Mouse (Mus musculus) E14TG2a.4 (cell line): ENCODE data around the gene Ptprh.

Experiments
- H3K27me3 ChIP-seq: 2 replicates; pipeline ENCODE4 v1.6.1; 2014; ENCODE audit warnings: low read length, control low read depth; ENCODE audit not compliant: insufficient read depth
- H3K36me3 ChIP-seq: 2 replicates; pipeline ENCODE4 v1.6.1; 2014; ENCODE audit warnings: low read length, control low read depth; ENCODE audit not compliant: insufficient read depth
- H3K4me1 ChIP-seq: replicated peaks from 2 replicates; pipeline ENCODE4 v1.6.1; 2014; ENCODE audit warnings: low read depth, low read length, control low read depth
- H3K4me3 ChIP-seq: replicated peaks from 2 replicates; pipeline ENCODE4 v1.5.1; 2014; ENCODE audit warnings: mild to moderate bottlenecking, low read length
- H3K9me3 ChIP-seq: 2 replicates; pipeline ENCODE4 v1.6.1; 2014; ENCODE audit warnings: low read length, control low read depth
- CTCF ChIP-seq: conservative IDR thresholded peaks from 2 replicates; pipeline ENCODE4 v1.5.1; 2014; ENCODE audit warnings: low read length
- NANOG ChIP-seq: IDR thresholded peaks from 2 replicates; pipeline ENCODE4 v1.6.1; 2014; ENCODE audit warnings: borderline replicate concordance, low read length, mixed read lengths
- POU5F1 ChIP-seq: IDR thresholded peaks from 2 replicates; pipeline ENCODE4 v1.6.1; 2014; ENCODE audit warnings: low read length, borderline replicate concordance

The Ptprh gene

DNA sequence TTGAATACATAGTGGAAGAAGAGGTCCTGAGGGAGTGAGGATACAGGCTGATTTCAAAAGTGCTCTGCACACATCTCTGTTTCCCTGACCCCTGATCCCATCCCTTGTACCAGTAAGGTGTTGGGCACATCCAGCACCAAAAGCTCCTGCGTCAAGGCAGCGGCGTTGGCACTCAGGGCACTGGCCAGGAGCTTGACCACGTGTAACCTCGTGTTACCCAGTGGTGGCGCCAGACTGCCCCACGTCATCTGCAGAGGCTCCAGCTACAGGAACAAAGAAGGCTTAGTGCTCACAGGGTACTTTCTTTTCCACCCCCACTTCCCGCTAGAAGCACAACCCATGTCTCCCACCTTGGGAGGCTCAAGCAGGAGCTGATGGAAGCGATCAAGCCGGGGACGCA lies 37.3 kb upstream of the Ptprh start:
- no peak overlapping the region for H3K4me3 ChIP-seq
- H3K27me3 ChIP-seq, result no peaks in the 10 kb centered on the region
- H3K36me3 ChIP-seq, result peaks cover 98% of the 10 kb centered on the region
- no peak for TF ChIP-seq CTCF
- TF ChIP-seq POU5F1, result no peak
- no peak for TF ChIP-seq NANOG
- 0 out of 2 replicates have a peak, but pooled peaks cover 2% of the 10 kb centered on the region for H3K4me1 ChIP-seq
- H3K9me3 ChIP-seq, result no peaks in the 10 kb centered on the region

DNA sequence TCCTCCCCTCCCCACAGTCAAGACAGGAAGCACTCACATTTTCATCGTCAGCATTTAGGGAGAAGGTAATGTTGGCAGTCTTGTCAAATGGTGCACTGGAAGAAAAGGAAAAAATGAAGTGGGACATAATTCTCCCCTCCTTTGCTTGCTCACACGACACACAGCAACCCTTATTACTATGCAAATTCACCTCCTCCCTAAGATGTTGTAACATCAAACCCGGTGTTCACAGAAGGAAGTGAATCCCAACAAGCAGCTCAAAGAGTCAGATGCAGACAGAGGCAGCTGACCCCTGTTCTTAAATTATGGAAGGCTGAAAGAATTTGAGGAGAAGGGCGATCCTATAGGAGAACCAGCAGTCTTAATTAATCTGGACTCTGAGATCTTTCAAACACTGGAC lies 32.3 kb upstream of the Ptprh start:
- H3K27me3 ChIP-seq, result no peaks in the 10 kb centered on the region
- H3K4me1 ChIP-seq, result peaks cover 6% of the 10 kb centered on the region; the same call in 1 of the 2 replicates
- no peaks in the 10 kb centered on the region for H3K9me3 ChIP-seq
- no peak overlapping the region for H3K4me3 ChIP-seq
- H3K36me3 ChIP-seq, result peaks cover 96% of the 10 kb centered on the region
- no peak for TF ChIP-seq NANOG
- no peak for TF ChIP-seq CTCF
- no peak for TF ChIP-seq POU5F1

DNA sequence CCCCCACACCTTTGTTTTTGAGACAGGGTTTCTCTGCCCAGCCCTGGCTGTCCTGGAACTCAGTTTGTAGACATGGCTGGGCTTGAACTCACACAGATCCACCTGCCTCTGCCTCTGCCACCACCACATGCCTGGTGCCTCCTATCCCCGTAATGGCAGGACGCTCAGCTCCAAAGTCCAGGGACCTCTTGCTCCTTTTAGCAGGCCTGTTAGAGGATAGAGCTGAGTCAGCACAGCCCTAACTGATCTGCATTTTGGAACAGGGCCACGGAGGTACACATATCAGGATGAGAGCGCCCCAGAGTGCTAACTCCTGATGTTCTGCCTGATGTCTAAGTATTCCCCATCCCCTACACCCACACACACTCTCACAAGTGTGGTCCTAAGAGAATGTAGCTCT lies 27.2 kb upstream of the Ptprh start, which contains the start of gene Tmem86b:
Gene Tmem86b (minus strand): TSS at position 392 of the 400 bp plus-strand sequence.
- Histone ChIP-seq H3K27me3 (no peaks in the 10 kb centered on the region), H3K4me3 (no peak within 1 kb of the TSS), H3K4me1 (peaks cover 6% of the 10 kb centered on the region; the same call in 1 of the 2 replicates), H3K9me3 (no peaks in the 10 kb centered on the region), H3K36me3 (peaks cover 81% of the 10 kb centered on the region)
- TF ChIP-seq NANOG (no peak), CTCF (no peak), POU5F1 (no peak)

DNA sequence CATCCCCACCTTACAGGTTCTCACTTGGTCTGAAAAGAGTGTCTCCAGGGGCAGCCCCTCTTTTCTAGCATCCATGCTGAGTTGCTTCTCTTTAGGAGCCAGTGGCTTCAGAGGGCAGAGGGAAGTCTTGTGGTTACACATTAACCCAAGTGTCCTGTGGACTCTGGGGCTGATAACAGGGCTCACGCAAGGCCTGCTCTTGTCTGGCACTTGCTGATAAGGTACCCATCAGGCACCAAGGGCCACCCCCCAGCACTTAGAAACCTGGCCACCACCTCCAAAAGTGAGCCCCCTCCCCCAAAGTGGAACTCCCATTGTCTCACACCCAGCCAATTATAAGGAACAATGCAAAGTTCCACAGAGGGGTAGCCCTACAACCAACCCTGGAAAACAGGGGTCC lies 26.4 kb upstream of the Ptprh start:
- Histone ChIP-seq H3K36me3 (peaks cover 74% of the 10 kb centered on the region), H3K4me3 (no peak overlapping the region), H3K27me3 (no peaks in the 10 kb centered on the region), H3K4me1 (0 out of 2 replicates have a peak, but pooled peaks cover 3% of the 10 kb centered on the region), H3K9me3 (no peaks in the 10 kb centered on the region)
- TF ChIP-seq NANOG (no peak), POU5F1 (no peak), CTCF (no peak)

DNA sequence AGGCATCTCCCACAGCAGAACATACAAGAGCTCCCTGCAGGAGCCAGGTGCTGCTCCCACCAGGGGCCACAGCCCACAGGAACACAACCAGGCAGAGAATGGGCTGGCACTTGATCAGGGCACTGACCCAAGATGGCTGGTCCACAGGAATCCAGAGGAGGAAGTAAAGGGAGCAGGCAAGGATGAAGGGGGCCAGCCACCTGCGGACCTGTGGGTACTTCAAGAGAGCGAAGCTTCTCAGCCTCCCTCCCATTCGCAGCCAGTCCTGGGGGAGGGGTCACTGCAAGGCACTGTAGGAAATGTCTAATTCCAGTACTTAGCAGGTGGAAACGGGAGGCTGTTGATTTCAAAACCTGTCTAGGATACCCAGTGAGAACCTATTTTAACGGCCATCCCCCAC lies 25.7 kb upstream of the Ptprh start:
- Histone ChIP-seq H3K4me3 (no peak overlapping the region), H3K9me3 (no peaks in the 10 kb centered on the region), H3K4me1 (0 out of 2 replicates have a peak, but pooled peaks cover 3% of the 10 kb centered on the region), H3K27me3 (no peaks in the 10 kb centered on the region), H3K36me3 (peaks cover 68% of the 10 kb centered on the region)
- TF ChIP-seq POU5F1 (no peak), CTCF (no peak), NANOG (no peak)

DNA sequence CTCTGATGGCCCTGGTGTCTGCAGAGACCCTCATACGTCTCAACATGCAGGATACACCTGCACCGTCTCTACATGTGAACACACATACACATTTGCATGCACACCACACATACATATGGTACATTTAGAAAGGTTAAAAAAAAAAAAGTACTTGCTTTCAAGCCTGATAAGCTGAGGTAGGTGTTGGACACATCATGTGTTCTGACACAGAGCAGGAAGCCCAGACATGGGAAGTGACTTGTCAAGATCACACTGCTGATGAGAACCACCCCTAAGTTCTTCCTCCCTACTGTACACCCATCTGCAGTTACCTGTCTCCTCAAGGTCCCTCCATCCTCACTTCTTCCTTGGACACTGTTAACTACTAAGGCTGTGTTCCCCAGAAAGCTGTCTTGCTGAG lies 22.1 kb upstream of the Ptprh start:
- TF ChIP-seq CTCF (no peak), NANOG (no peak), POU5F1 (no peak)
- Histone ChIP-seq H3K4me1 (0 out of 2 replicates have a peak, but pooled peaks cover under 1% of the 10 kb centered on the region), H3K27me3 (no peaks in the 10 kb centered on the region), H3K4me3 (no peak overlapping the region), H3K9me3 (no peaks in the 10 kb centered on the region), H3K36me3 (peaks cover 33% of the 10 kb centered on the region)

DNA sequence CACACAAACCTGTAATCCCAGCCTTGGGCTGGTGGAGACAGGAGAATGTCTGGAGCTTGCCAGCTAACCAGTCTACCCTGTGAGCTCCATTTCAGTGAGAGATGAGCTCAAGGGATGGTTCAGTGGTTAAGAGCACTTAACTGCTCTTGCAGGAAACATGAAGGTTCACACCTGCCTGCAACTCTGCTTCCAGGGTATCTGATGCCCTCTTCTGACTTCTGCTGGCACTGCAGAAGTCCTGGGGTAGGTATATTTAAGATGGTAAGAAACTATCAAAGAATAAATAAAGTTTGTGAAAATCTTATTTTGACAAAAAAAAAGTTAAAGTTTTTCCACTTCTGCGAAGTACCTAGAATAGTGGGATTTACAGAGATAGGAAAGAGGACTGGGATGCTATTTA lies 20.5 kb upstream of the Ptprh start:
- H3K9me3 ChIP-seq, result no peaks in the 10 kb centered on the region
- H3K4me3 ChIP-seq, result no peak overlapping the region
- H3K36me3 ChIP-seq, result peaks cover 17% of the 10 kb centered on the region
- H3K27me3 ChIP-seq, result no peaks in the 10 kb centered on the region
- no peaks in the 10 kb centered on the region for H3K4me1 ChIP-seq
- TF ChIP-seq CTCF (peak; percentile 20; the same call in 1 of the 2 replicates), NANOG (no peak)

DNA sequence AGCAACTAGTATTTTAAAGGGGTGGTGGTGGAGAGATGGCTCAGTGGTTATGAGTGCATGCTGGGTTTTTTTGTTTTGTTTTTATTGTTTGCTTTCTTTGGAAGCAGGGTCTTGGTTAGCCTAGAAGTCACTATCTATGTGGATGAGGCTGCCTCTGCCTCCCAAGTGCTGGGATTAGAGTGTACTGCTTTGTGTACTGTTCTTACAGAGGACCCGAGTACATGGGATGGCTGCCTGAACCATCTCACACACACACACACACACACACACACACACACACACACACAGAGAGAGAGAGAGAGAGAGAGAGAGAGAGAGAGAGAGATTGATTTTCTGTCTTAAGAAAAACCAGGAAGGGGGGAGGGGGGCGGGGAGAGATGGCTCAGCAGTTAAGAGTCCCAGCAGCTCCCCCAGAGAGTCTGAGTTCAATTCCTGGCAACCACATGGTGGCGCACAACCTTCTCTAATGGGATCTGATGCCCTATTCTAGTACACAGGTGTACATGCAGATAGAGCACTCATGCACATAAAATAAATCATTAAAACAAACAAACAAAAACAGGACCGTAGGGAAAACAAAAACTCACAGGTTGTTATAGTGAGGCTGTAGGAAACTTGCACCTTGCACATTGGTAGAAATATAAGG lies 19.8 kb upstream of the Ptprh start:
- no peaks in the 10 kb centered on the region for H3K4me1 ChIP-seq
- no peaks in the 10 kb centered on the region for H3K9me3 ChIP-seq
- H3K36me3 ChIP-seq, result peaks cover 10% of the 10 kb centered on the region
- no peaks in the 10 kb centered on the region for H3K27me3 ChIP-seq
- no peak for TF ChIP-seq POU5F1
- TF ChIP-seq CTCF, result peak; percentile 41
- TF ChIP-seq NANOG, result no peak
- H3K4me3 ChIP-seq, result no peak overlapping the region

DNA sequence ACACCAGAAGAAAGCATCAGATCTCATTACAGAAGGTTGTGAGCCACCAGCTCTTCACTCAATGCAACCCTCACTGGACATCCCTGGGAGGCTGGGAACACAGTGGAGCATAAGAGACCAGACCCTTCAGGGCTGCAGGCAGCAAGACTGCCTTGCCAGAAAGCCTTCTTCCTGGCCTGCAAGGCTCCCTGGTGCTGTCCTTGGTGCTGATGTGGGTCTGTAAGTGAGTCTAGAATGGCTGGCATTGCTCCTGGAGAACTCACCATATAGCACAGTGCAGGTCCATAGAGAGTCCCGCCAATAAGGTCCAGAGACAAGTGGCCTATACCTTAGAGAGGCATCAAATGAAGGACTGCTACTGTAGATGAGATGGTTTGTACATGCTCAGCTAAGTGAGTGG lies 16.1 kb upstream of the Ptprh start:
- Histone ChIP-seq H3K4me1 (no peaks in the 10 kb centered on the region), H3K9me3 (no peaks in the 10 kb centered on the region), H3K4me3 (no peak overlapping the region), H3K36me3 (no peaks in the 10 kb centered on the region), H3K27me3 (no peaks in the 10 kb centered on the region)
- TF ChIP-seq CTCF (no peak), NANOG (no peak), POU5F1 (no peak)
